Mouse (Mus musculus) limb, embryonic 14.5 days (tissue): Measurements from ENCODE around the gene Atxn10. TPM values are rescaled to one million over a fixed set of nuclear protein-coding genes. Genes with fewer than 3 reads are reported as not detected.

Experiments used
- ATAC-seq: fragments of 200-750 bp; cut with Nextera tagmentation; 2 replicates; pipeline ENCODE4 v1.8.0; 2017; ENCODE audit warnings: low read depth, moderate number of reproducible peaks, moderate TSS enrichment; ENCODE audit not compliant: low FRiP score
- DNase-seq: peaks from one replicate; pipeline ENCODE4 v3.0.0-alpha.2; 2015; ENCODE audit warnings: low spot score
- H3K27ac ChIP-seq: fragments of 300-500 bp; sonication (generic); replicated peaks from 2 replicates; pipeline ENCODE4 v1.5.1; 2014; ENCODE audit warnings: low read depth, mild to moderate bottlenecking, low read length, moderate library complexity, mixed read lengths
- H3K27me3 ChIP-seq: fragments of 300-500 bp; sonication (generic); 2 replicates; pipeline ENCODE4 v1.6.1; 2014; ENCODE audit warnings: low read length, mixed read lengths; ENCODE audit not compliant: control insufficient read depth, insufficient read depth
- H3K36me3 ChIP-seq: fragments of 300-500 bp; sonication (generic); 2 replicates; pipeline ENCODE4 v1.6.1; 2014; ENCODE audit warnings: mild to moderate bottlenecking, low read length, moderate library complexity, mixed read lengths; ENCODE audit not compliant: control insufficient read depth, insufficient read depth
- H3K4me1 ChIP-seq: fragments of 300-500 bp; sonication (generic); 2 replicates; pipeline ENCODE4 v1.6.1; 2014; ENCODE audit warnings: antibody characterized with exemption, low read length, mixed read lengths; ENCODE audit not compliant: control insufficient read depth, insufficient read depth
- H3K4me2 ChIP-seq: fragments of 300-500 bp; sonication (generic); replicated peaks from 2 replicates; pipeline ENCODE4 v1.6.1; 2014; ENCODE audit warnings: low read depth, mild to moderate bottlenecking, low read length, moderate library complexity; ENCODE audit not compliant: severe bottlenecking
- H3K4me3 ChIP-seq: fragments of 300-500 bp; sonication (generic); replicated peaks from 2 replicates; pipeline ENCODE4 v1.5.1; 2014; ENCODE audit warnings: low read length
- H3K9ac ChIP-seq: fragments of 300-500 bp; sonication (generic); 2 replicates; pipeline ENCODE4 v1.6.1; 2014; ENCODE audit warnings: mild to moderate bottlenecking, low read depth, low read length, moderate library complexity; ENCODE audit not compliant: severe bottlenecking
- H3K9me3 ChIP-seq: fragments of 300-500 bp; sonication (generic); 2 replicates; pipeline ENCODE4 v1.6.1; 2016; ENCODE audit warnings: low read length; ENCODE audit not compliant: control insufficient read depth
- POLR2A ChIP-seq: fragments of 200-500 bp; IDR thresholded peaks from 2 replicates; pipeline ENCODE4 v1.8.0; 2012; ENCODE audit warnings: inconsistent platforms, mild to moderate bottlenecking, moderate library complexity, borderline replicate concordance; ENCODE audit not compliant: insufficient read depth, insufficient read length; ENCODE audit errors: extremely low read depth
- WGBS: fragments of 180-500 bp; shearing (Covaris S2); extraction: QIAGEN DNeasy Blood & Tissue Kit; methylation state at CpG from one replicate; pipeline ENCODE4 v1.1.7; 2014; 5-methylcytosine and 5-hydroxymethylcytosine counted together
- polyA plus RNA-seq, 2 experiments: library from polyadenylated mRNA; depleted of rRNA in 1 of 2; stranded (reverse) in 1 of 2; unstranded in 1 of 2; fragments of >200 nt; fragmentation: Nextera tagmentation in 1 of 2; extraction: Ambion mirVana in 1 of 2; gene quantifications; 2 replicates each; pipeline versions ENCODE4 v1.2.1 to v1.2.3; 2012 to 2014

Atxn10 gene
- polyA plus RNA-seq, 2 experiments = 187 to 300 TPM

DNA sequence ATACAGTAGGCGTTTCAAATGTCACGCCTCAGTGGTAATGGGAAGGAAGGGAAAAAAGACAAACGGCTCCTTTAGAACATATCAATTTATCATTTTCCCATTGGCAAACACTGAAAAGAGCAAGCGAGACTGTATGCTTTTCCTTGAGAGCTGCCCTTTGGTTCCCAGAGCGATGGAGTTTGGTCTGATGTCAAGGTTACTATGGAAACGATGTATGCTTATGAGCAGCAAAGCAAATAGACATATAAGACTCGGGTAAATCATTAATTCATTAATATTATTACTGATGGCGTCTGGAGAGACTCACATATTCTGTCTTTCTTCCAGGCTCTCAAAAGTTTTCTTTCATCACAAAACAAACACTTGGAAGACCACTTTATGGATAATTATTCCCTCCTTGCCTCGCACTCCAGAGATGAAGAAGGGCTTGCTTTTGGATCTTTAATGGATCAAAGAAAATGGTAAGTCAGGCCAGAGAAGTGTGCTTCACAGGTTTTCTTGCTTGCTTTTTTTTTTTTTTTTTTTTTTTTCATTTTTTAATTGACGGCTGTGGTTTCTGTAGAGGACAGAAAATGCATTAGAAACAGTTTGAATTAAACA, 24.9 kb upstream of the Atxn10 start:
- no peak for TF ChIP-seq POLR2A
- H3K36me3 ChIP-seq = no peaks in the 10 kb centered on the region
- no peaks in the 10 kb centered on the region for H3K9me3 ChIP-seq
- H3K27ac ChIP-seq = no peak overlapping the region
- H3K4me3 ChIP-seq = no peak overlapping the region
- H3K4me1 ChIP-seq = no peaks in the 10 kb centered on the region
- H3K9ac ChIP-seq = no peak overlapping the region
- DNase-seq (no peak), ATAC-seq (no peak)
- WGBS = 78% methylated on average over 10 of the region's 10 CpGs
- H3K27me3 ChIP-seq = no peaks in the 10 kb centered on the region
- H3K4me2 ChIP-seq = no peak overlapping the region

GRCm38 (mm10) chr15:85315378-85316025, 20.5 kb upstream of the Atxn10 start:
- peak; percentile 57; the same call in 1 of the 2 replicates for ATAC-seq
- DNase-seq = peak; percentile 78
- H3K4me1 ChIP-seq = no peaks in the 10 kb centered on the region
- H3K27ac ChIP-seq = no peak overlapping the region
- no peaks in the 10 kb centered on the region for H3K36me3 ChIP-seq
- no peak overlapping the region for H3K9ac ChIP-seq
- 39% methylated on average over 12 of the region's 13 CpGs for WGBS
- H3K4me2 ChIP-seq = no peak overlapping the region
- no peaks in the 10 kb centered on the region for H3K27me3 ChIP-seq
- H3K9me3 ChIP-seq = no peaks in the 10 kb centered on the region
- no peak overlapping the region for H3K4me3 ChIP-seq
- TF ChIP-seq POLR2A = no peak

DNA sequence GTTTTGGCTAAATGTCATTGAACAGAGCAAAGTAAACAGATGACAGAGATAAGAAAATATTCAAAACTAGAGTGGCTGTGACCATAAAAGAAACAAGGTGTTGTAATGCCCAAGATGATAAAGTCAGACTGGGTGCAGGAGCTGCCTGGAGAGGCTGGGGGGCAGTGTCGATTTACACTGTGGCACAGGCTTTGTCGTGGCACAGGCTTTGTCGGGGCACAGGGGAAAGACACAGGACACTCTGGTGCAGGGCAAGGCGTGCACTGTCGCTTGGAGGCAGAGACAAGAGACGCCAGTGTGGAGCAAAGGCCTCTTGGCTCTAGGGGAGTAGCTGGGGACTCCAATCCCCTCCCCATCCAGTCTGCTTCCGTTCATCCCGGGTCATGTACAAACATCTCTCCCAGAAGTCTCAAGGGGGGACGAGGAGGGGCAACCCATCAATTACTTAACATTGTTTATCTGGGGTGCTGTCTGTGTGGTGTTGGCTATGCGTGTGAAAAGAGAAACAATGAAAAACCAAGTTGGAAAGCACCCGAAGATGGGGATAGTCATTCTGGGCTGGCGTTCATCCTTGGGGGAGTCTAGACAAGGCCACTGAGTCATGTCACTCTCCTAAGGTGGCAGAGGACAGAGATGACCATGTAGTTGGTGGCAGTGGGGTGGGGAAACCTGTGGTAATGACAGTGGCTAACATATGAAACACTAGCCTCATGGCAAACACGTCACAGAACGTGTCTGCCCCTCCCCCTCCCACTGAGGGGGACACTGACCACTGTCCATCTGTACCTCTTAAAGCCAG, 19.5 kb upstream of the Atxn10 start:
- ATAC-seq (no peak), DNase-seq (no peak)
- no peak overlapping the region for H3K9ac ChIP-seq
- H3K36me3 ChIP-seq = no peaks in the 10 kb centered on the region
- 54% methylated on average over 14 of the region's 14 CpGs for WGBS
- no peaks in the 10 kb centered on the region for H3K4me1 ChIP-seq
- no peaks in the 10 kb centered on the region for H3K27me3 ChIP-seq
- no peak overlapping the region for H3K4me3 ChIP-seq
- no peak overlapping the region for H3K27ac ChIP-seq
- H3K4me2 ChIP-seq = no peak overlapping the region
- no peak for TF ChIP-seq POLR2A
- no peaks in the 10 kb centered on the region for H3K9me3 ChIP-seq

DNA sequence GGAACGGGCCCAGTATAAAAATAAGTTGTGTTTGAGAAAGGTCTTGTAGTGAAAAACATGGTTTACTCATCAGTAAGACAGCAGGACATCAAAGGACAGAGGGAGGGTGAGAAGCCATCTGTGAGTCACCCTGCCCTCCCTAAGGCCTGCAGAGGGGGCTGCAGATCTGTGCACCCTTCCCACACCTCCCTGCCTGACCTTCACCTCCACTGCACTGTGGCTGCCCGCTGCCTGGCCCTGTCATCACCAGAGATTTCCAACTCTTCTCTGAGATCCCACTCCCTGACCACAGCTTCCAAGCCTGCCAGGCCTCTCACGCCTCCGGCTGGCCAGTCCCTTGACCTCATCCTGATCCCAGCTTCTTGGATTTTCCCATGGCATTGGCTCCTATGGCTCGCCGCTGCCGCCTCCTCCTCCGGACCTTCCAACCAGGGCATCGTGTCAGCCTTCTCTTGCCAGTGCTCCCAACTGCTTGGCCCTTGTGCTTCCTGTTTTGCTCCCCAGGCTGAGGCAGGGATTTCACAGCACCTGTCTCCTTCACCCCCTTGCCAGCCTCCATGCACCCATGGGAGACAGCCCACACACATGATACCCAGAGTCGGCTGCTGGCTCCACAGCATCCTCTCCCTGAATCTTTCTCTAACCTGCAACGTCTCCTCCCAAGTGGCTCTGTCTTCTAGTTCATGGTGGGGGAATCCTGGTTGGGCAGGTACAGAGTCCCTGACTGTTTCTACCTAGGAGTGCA, 15.9 kb upstream of the Atxn10 start:
- no peaks in the 10 kb centered on the region for H3K27me3 ChIP-seq
- 76% methylated on average over 11 of the region's 11 CpGs for WGBS
- no peaks in the 10 kb centered on the region for H3K36me3 ChIP-seq
- ATAC-seq = no peak
- H3K4me1 ChIP-seq = no peaks in the 10 kb centered on the region
- no peak for DNase-seq
- no peaks in the 10 kb centered on the region for H3K9me3 ChIP-seq
- no peak overlapping the region for H3K9ac ChIP-seq
- H3K4me2 ChIP-seq = no peak overlapping the region
- no peak overlapping the region for H3K4me3 ChIP-seq
- H3K27ac ChIP-seq = no peak overlapping the region
- no peak for TF ChIP-seq POLR2A

- no peak for DNase-seq
- TF ChIP-seq POLR2A = no peak
- no peaks in the 10 kb centered on the region for H3K27me3 ChIP-seq
- no peaks in the 10 kb centered on the region for H3K4me1 ChIP-seq
- no peak for ATAC-seq
- H3K4me3 ChIP-seq = no peak overlapping the region
- H3K4me2 ChIP-seq = no peak overlapping the region
- H3K9me3 ChIP-seq = no peaks in the 10 kb centered on the region
- no peak overlapping the region for H3K27ac ChIP-seq
- WGBS = 88% methylated on average over 4 of the region's 4 CpGs
- no peaks in the 10 kb centered on the region for H3K36me3 ChIP-seq
- H3K9ac ChIP-seq = no peak overlapping the region
These were observed 12.8 kb upstream of the Atxn10 start for GRCm38 (mm10) chr15:85323214-85323613.
